Mouse (Mus musculus) embryonic stem cell, embryonic (primary cell): Measurements from ENCODE around the gene Myh14.

Source experiments
- CTCF ChIA-PET, 4 experiments: fragments of 300-600 bp in 2 of 4; fragments of 350-600 bp in 2 of 4; sonication (Branson Sonifier 250); formaldehyde crosslinking; loops; one replicate each; lab custom pipeline; 2022; ENCODE audit warnings: inconsistent platforms in 2 of 4; lab: Charles Lee
- POLR2A ChIA-PET, 4 experiments: fragments of 300-600 bp in 2 of 4; fragments of 350-600 bp in 2 of 4; sonication (Branson Sonifier 250); formaldehyde crosslinking; loops; one replicate each; lab custom pipeline; 2022; ENCODE audit warnings: antibody characterized with exemption in 4 of 4, inconsistent platforms in 1 of 4; lab: Charles Lee

Myh14 gene

GRCm38 (mm10) chr7:44632676-44633075 is 38.0 kb downstream of the Myh14 start:
- POLR2A ChIA-PET = interaction anchor here (0.5 to 3.1 kb wide), 26 partner anchors 8 to 917 kb away, joined by 3 to 16 read pairs (median 3); partner anchors contain the start of genes Emc10 (in 2 of the 4), Fam71e1 (in 2 of the 4), 1700028J19Rik (in 1 of the 4) and 2410002F23Rik (in 1 of the 4)
- CTCF ChIA-PET = interaction anchor here (0.5 to 3.8 kb wide), 38 partner anchors 8 to 370 kb away, joined by 3 to 34 read pairs (median 5); partner anchors contain the start of genes Pold1 (in 2 of the 4), Emc10 (in 1 of the 4) and Fam71e1 (in 1 of the 4)

GRCm38 (mm10) chr7:44630437-44630836 is 40.2 kb downstream of the Myh14 start:
- POLR2A ChIA-PET = interaction anchor here in 3 of 4 experiments (0.8 to 2.5 kb wide), 11 partner anchors 12 to 721 kb away, joined by 3 to 11 read pairs (median 5); partner anchors contain the start of genes Kcnc3 (in 1 of the 3) and Pold1 (in 1 of the 3)

GRCm38 (mm10) chr7:44628402-44629034 is 42.1 kb downstream of the Myh14 start:
- ChIA-PET POLR2A (interaction anchor here in 2 of 4 experiments (0.9 to 1.6 kb wide), 3 partner anchors 21 to 324 kb away, joined by 3 read pairs; no protein-coding TSS in a partner anchor), CTCF (interaction anchor here in 3 of 4 experiments (0.5 to 3.3 kb wide), 10 partner anchors 10 to 101 kb away, joined by 3 to 11 read pairs (median 4); no protein-coding TSS in a partner anchor)

More at GRCm38 (mm10) chr7:44630437-44630836, 40.2 kb downstream of the Myh14 start:
- CTCF ChIA-PET = interaction anchor here (0.6 to 3.6 kb wide), 11 partner anchors 12 to 367 kb away, joined by 3 to 17 read pairs (median 6); no protein-coding TSS in a partner anchor

- POLR2A ChIA-PET = interaction anchor here in 2 of 4 experiments (1.3 to 2.4 kb wide), 2 partner anchors 12 to 37 kb away, joined by 3 to 6 read pairs; partner anchors contain the start of gene Kcnc3 (in 1 of the 2)
- CTCF ChIA-PET = interaction anchor here in 1 of 4 experiments (0.6 to 1.2 kb wide), 3 partner anchors 10 to 167 kb away, joined by 3 to 4 read pairs (median 4); no protein-coding TSS in a partner anchor
Observed at GRCm38 (mm10) chr7:44626966-44627365, 43.7 kb downstream of the Myh14 start.

- CTCF ChIA-PET = interaction anchor here in 3 of 4 experiments (0.6 to 1.2 kb wide), 5 partner anchors 9 to 67 kb away, joined by 3 to 4 read pairs (median 3); no protein-coding TSS in a partner anchor
- POLR2A ChIA-PET = interaction anchor here in 2 of 4 experiments (1.3 to 3.5 kb wide), 5 partner anchors 11 to 36 kb away, joined by 3 to 32 read pairs (median 6); partner anchors contain the start of gene Kcnc3 (in 1 of the 2)
Observed at GRCm38 (mm10) chr7:44626068-44626385, 44.6 kb downstream of the Myh14 start.

GRCm38 (mm10) chr7:44625241-44626067 is 45.2 kb downstream of the Myh14 start:
- ChIA-PET CTCF (interaction anchor here in 3 of 4 experiments (0.5 to 2.1 kb wide), 15 partner anchors 8 to 714 kb away, joined by 3 to 19 read pairs (median 4); no protein-coding TSS in a partner anchor), POLR2A (interaction anchor here (0.7 to 3.5 kb wide), 20 partner anchors 7 to 1048 kb away, joined by 3 to 32 read pairs (median 5); partner anchors contain the start of gene Kcnc3 (in 1 of the 4))

- ChIA-PET POLR2A (interaction anchor here (0.7 to 3.5 kb wide), 28 partner anchors 8 to 1047 kb away, joined by 3 to 32 read pairs (median 4); partner anchors contain the start of genes Izumo2 (in 1 of the 4), Kcnc3 (in 1 of the 4) and Napsa (in 1 of the 4)), CTCF (interaction anchor here (0.5 to 2.1 kb wide), 22 partner anchors 9 to 714 kb away, joined by 3 to 19 read pairs (median 4); no protein-coding TSS in a partner anchor)
Observed at GRCm38 (mm10) chr7:44624828-44625227, 45.8 kb downstream of the Myh14 start.

GRCm38 (mm10) chr7:44624543-44624826 is 46.2 kb downstream of the Myh14 start:
- CTCF ChIA-PET = interaction anchor here (0.6 to 2.1 kb wide), 24 partner anchors 9 to 715 kb away, joined by 3 to 19 read pairs (median 4); partner anchors contain the start of gene Kcnc3 (in 1 of the 4)
- POLR2A ChIA-PET = interaction anchor here (0.6 to 3.5 kb wide), 35 partner anchors 8 to 1047 kb away, joined by 3 to 32 read pairs (median 4); partner anchors contain the start of genes Atf5 (in 1 of the 4), Il4i1 (in 1 of the 4), Izumo2 (in 1 of the 4) and Kcnc3 (in 1 of the 4)

GRCm38 (mm10) chr7:44623714-44624542 is 46.7 kb downstream of the Myh14 start:
- ChIA-PET CTCF (interaction anchor here (0.5 to 2.1 kb wide), 36 partner anchors 8 to 811 kb away, joined by 3 to 19 read pairs (median 4); partner anchors contain the start of genes Gys1 (in 1 of the 4) and Kcnc3 (in 1 of the 4)), POLR2A (interaction anchor here (0.6 to 3.5 kb wide), 44 partner anchors 9 to 378 kb away, joined by 3 to 32 read pairs (median 4); partner anchors contain the start of genes 1700028J19Rik (in 1 of the 4), 2410002F23Rik (in 1 of the 4), Atf5 (in 1 of the 4) and Emc10 (in 1 of the 4))

- POLR2A ChIA-PET = interaction anchor here in 3 of 4 experiments (0.6 to 5.2 kb wide), 10 partner anchors 11 to 349 kb away, joined by 3 to 46 read pairs (median 4); partner anchors contain the start of genes Kcnc3 (in 2 of the 3), Atf5 (in 1 of the 3), Il4i1 (in 1 of the 3) and Nup62 (in 1 of the 3)
- CTCF ChIA-PET = interaction anchor here (0.6 to 2.8 kb wide), 50 partner anchors 9 to 1733 kb away, joined by 3 to 10 read pairs (median 4); partner anchors contain the start of genes Kcnc3 (in 2 of the 4), Akt1s1 (in 1 of the 4), Nr1h2 (in 1 of the 4) and Pold1 (in 1 of the 4)
Observed at GRCm38 (mm10) chr7:44617059-44617458, 53.6 kb downstream of the Myh14 start.

- POLR2A ChIA-PET = interaction anchor here in 3 of 4 experiments (0.6 to 5.2 kb wide), 18 partner anchors 8 to 1222 kb away, joined by 3 to 46 read pairs (median 4); partner anchors contain the start of genes Kcnc3 (in 3 of the 3), Atf5 (in 1 of the 3), Il4i1 (in 1 of the 3) and Izumo2 (in 1 of the 3)
- CTCF ChIA-PET = interaction anchor here (0.6 to 2.8 kb wide), 17 partner anchors 8 to 258 kb away, joined by 3 to 14 read pairs (median 4); partner anchors contain the start of genes Akt1s1 (in 1 of the 4) and Tbc1d17 (in 1 of the 4)
Observed at GRCm38 (mm10) chr7:44615987-44616386, 54.7 kb downstream of the Myh14 start.

GRCm38 (mm10) chr7:44615309-44615708 is 55.3 kb downstream of the Myh14 start:
- ChIA-PET CTCF (interaction anchor here (0.6 to 2.8 kb wide), 19 partner anchors 8 to 259 kb away, joined by 3 to 14 read pairs (median 4); no protein-coding TSS in a partner anchor), POLR2A (interaction anchor here in 3 of 4 experiments (0.7 to 5.2 kb wide), 19 partner anchors 8 to 120 kb away, joined by 3 to 46 read pairs (median 7); partner anchors contain the start of genes Kcnc3 (in 3 of the 3) and Izumo2 (in 1 of the 3))

- ChIA-PET CTCF (interaction anchor here in 3 of 4 experiments (0.5 to 2.8 kb wide), 16 partner anchors 9 to 334 kb away, joined by 3 to 14 read pairs (median 4); partner anchors contain the start of gene Kcnc3 (in 1 of the 3)), POLR2A (interaction anchor here in 3 of 4 experiments (0.8 to 5.2 kb wide), 20 partner anchors 9 to 309 kb away, joined by 3 to 46 read pairs (median 5); partner anchors contain the start of genes Kcnc3 (in 3 of the 3), Emc10 (in 1 of the 3), Fam71e1 (in 1 of the 3) and Il4i1 (in 1 of the 3))
Observed at GRCm38 (mm10) chr7:44614041-44614688, 56.5 kb downstream of the Myh14 start.

GRCm38 (mm10) chr7:44612192-44612591 is 58.5 kb downstream of the Myh14 start:
- CTCF ChIA-PET = no interaction called here
- POLR2A ChIA-PET = interaction anchor here in 1 of 4 experiments (0.7 kb wide), 1 partner anchor 34 kb away, joined by 7 read pairs; no protein-coding TSS in a partner anchor
